Mouse (Mus musculus) urinary bladder, postnatal 36 days (tissue): ENCODE data around the gene St6galnac3.
"Not testable (repeated sequence)": the region's sequence is repeated elsewhere in the genome, so short reads cannot be mapped to it uniquely, and the experiment has no call there.

Source experiments
- DNase-seq, 2 experiments: peaks; one replicate each; pipeline ENCODE4 v3.0.0; 2022; ENCODE audit warnings: low spot score in 2 of 2, mixed read lengths in 1 of 2

Gene St6galnac3

GRCm38 (mm10) chr3:153724701-153725668 is at the start of gene St6galnac3:
TSS of gene St6galnac3 (minus strand) at chr3:153725174.
- DNase-seq: peak; percentile 32 to 68

- no peak for DNase-seq
These were observed 49.6 kb upstream of the St6galnac3 start for GRCm38 (mm10) chr3:153774568-153774967.

GRCm38 (mm10) chr3:153771479-153771878 is 46.5 kb upstream of the St6galnac3 start:
- DNase-seq: no peak

- DNase-seq: no peak
These were observed 45.6 kb upstream of the St6galnac3 start for GRCm38 (mm10) chr3:153770573-153770972.

GRCm38 (mm10) chr3:153769220-153769619 is 44.2 kb upstream of the St6galnac3 start:
- DNase-seq: no peak

GRCm38 (mm10) chr3:153765171-153765570 is 40.2 kb upstream of the St6galnac3 start:
- no peak for DNase-seq

- DNase-seq: no peak
These were observed 39.8 kb upstream of the St6galnac3 start for GRCm38 (mm10) chr3:153764760-153765159.

- DNase-seq: no peak
These were observed 36.2 kb upstream of the St6galnac3 start for GRCm38 (mm10) chr3:153761171-153761570.

GRCm38 (mm10) chr3:153759269-153759668 is 34.3 kb upstream of the St6galnac3 start:
- DNase-seq: no peak

- DNase-seq: no peak
These were observed 31.6 kb upstream of the St6galnac3 start for GRCm38 (mm10) chr3:153756500-153756996.

GRCm38 (mm10) chr3:153755785-153756326 is 30.9 kb upstream of the St6galnac3 start:
- not testable (repeated sequence) for DNase-seq

- DNase-seq: no peak
These were observed 26.5 kb upstream of the St6galnac3 start for GRCm38 (mm10) chr3:153751435-153751834.

- no peak for DNase-seq
These were observed 24.4 kb upstream of the St6galnac3 start for GRCm38 (mm10) chr3:153749359-153749758.

- DNase-seq: no peak
These were observed 23.3 kb upstream of the St6galnac3 start for GRCm38 (mm10) chr3:153748293-153748692.

- no peak for DNase-seq
These were observed 20.1 kb upstream of the St6galnac3 start for GRCm38 (mm10) chr3:153745099-153745498.

- DNase-seq: no peak
These were observed 19.5 kb upstream of the St6galnac3 start for GRCm38 (mm10) chr3:153744447-153744846.

- DNase-seq: no peak
These were observed 16.8 kb upstream of the St6galnac3 start for GRCm38 (mm10) chr3:153741800-153742199.

GRCm38 (mm10) chr3:153739351-153739750 is 14.4 kb upstream of the St6galnac3 start:
- no peak for DNase-seq

- no peak for DNase-seq
These were observed 13.4 kb upstream of the St6galnac3 start for GRCm38 (mm10) chr3:153738421-153738820.

- DNase-seq: no peak
These were observed 11.8 kb upstream of the St6galnac3 start for GRCm38 (mm10) chr3:153736756-153737280.

- DNase-seq: no peak
These were observed 11.0 kb upstream of the St6galnac3 start for GRCm38 (mm10) chr3:153735796-153736549.

- DNase-seq: no peak
These were observed 9.8 kb upstream of the St6galnac3 start for GRCm38 (mm10) chr3:153734741-153735140.
